Mouse (Mus musculus): ENCODE measurements around the gene Acbd3.

Acbd3 gene

DNA sequence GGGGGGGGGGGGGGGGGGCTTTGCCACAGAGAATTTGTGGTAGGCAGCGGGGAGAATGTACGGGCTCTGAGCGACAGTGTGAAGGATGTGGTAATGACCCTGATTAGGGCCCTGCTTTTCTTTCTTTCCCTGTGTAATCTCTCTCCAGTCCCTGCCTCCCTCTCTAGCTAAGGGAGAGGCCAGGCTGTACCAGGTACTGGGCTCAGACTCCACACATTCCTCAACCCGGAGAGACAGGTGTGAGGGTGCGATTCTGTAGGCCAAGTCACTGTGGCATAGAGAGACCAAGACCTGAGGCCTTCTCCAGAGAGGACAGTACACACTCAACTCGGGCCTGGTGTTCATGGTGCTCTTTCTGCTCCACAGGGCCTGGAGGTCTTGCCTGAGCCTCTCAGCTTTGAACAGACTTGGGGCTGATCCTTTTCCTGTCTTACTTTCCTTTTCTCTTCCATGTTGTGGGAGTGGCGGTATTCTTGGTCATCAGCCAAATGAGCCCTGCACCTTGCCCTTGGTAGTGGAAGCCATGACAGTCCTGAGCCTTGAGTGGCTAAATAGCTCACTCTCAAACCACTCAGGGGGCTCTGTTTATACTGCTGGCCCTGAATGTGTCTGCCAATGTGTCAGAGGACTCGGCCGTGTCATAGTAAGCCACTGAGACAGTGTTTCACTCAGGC, 57.2 kb downstream of the Acbd3 start:
- in situ Hi-C loops (cut with MboI): no loop called here

DNA sequence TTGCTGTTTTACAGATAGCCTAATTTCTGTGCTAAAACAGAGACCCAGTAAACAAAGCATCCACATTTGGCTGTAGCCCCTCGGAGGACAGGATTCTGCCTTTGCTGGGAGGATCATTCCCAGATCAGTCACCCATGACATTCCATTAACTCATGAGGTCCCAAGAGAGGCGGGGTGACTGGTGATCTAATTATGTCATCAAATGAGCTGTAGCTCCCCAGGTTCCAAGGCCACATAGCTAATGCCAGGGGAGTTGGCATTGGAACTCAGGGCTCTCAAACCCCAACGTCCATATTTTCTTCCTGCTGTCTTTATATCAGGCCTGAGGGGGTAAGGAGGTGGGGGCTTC, 57.7 kb downstream of the Acbd3 start:
- in situ Hi-C loops (cut with MboI): no loop called here

GRCm38 (mm10) chr1:180791821-180792480, 66.1 kb downstream of the Acbd3 start:
- in situ Hi-C loops (cut with MboI): no loop called here

- in situ Hi-C loops (cut with MboI): no loop called here
These were observed 67.0 kb downstream of the Acbd3 start for GRCm38 (mm10) chr1:180792814-180793213.

- in situ Hi-C loops (cut with MboI): no loop called here
These were observed 67.7 kb downstream of the Acbd3 start for GRCm38 (mm10) chr1:180793445-180794117.

DNA sequence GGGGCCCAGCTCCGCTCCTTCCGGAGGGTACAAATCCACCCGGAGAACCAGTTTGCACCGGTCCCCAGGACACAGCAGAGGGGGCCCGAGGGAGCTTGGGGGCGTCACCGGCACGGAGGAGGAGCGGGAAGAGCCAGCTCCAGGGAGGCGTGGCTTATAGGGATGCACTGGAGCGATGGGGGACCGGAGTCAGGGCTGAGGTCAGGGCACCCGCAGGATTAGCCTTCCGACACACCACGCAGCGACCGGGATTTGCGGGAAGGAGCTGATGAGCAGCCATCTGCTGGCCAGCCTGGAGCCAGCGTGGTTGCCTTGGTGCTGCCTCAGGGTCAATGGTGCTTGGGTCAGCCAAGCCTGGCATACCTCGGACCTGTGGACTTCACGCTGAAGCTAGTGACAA, 68.3 kb downstream of the Acbd3 start:
- in situ Hi-C loops (cut with MboI): no loop called here

DNA sequence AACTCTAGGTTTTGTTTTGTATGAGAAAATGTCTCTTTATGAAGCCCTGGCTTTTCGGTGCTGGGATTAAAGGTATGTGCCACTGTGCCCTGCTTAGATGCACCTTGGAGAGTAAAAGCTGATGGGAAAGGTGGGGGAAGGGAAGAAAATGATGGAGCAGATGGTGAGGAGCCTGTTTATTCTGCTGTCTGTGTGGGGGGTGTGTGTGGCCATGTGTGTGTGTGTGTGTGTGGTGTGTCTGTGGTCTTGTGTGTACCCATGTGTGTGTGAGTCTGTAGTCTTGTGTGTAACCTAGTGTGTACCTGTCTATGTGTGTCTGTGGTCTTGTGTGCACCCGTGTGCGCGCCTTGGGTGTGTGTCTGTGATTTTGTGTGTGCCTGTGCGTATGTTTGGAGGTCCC, 72.8 kb downstream of the Acbd3 start:
- in situ Hi-C loops (cut with MboI): no loop called here

GRCm38 (mm10) chr1:180799253-180799652, 73.4 kb downstream of the Acbd3 start:
- in situ Hi-C loops (cut with MboI): no loop called here

GRCm38 (mm10) chr1:180800022-180800421, 74.2 kb downstream of the Acbd3 start:
- in situ Hi-C loops (cut with MboI): no loop called here

GRCm38 (mm10) chr1:180800814-180801213, 75.0 kb downstream of the Acbd3 start:
- in situ Hi-C loops (cut with MboI): no loop called here

GRCm38 (mm10) chr1:180801466-180801994, 75.7 kb downstream of the Acbd3 start:
- in situ Hi-C loops (cut with MboI): no loop called here
